Mouse (Mus musculus): ENCODE measurements around the gene Dnase1l3. TPM values are rescaled to one million over a fixed set of nuclear protein-coding genes. Genes with fewer than 3 reads are reported as not detected.
A peak's percentile ranks its signal among the peaks of the same experiment; 100 is the strongest.

Gene Dnase1l3
- polyA plus RNA-seq, 1 experiment from 2014 or later, result 0.09 TPM

DNA sequence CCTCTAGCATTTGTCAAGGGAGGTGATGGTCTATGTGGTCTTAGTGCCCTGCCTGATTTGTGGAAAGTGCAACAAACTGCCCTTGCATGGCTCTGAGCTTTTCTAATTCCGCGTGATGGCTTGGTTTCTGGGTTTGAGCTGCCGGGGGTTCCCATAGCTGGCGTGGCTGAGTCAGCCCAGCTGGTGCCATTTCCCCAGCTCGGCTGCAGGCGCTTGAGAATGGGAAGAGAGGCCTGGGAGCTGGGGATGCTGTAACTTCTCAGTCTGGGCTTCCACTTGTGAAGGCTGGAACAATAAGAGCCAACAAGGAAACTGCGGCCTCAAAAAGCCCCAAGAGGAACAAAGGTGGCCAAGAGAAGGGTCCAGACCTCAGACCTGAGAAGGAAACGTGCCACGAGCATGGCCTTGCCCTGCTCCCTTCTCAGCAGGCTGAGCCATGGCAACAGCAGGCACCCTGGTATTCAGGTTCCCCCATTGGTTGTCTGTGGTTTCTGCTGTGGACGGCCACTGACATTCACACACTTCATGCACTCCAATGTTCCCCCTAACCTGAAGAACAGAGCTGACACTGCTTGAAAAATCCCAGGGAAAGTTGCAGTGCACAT is 22.4 kb downstream of the Dnase1l3 start:
- Histone ChIP-seq H3K27ac (no peak overlapping the region), H3K36me3 (replicated peaks; ENCODE audit: control insufficient read depth, insufficient read depth) (no peaks in the 10 kb centered on the region), H3K9ac (no peak overlapping the region), H3K4me2 (replicated peaks) (no peak overlapping the region), H3K4me1 (replicated peaks; ENCODE audit: control insufficient read depth, insufficient read depth, low read length) (no peaks in the 10 kb centered on the region), H3K9me3 (ENCODE audit: control insufficient read depth, low read length) (no peaks in the 10 kb centered on the region), H3K4me3 (replicated peaks; ENCODE audit: low read length) (no peak overlapping the region), H3K27me3 (ENCODE audit: control insufficient read depth, insufficient read depth, low read length) (no peaks in the 10 kb centered on the region)
- 63% methylated on average over 10 of the region's 10 CpGs for WGBS
- no peak for DNase-seq (ENCODE audit: low spot score)
- ATAC-seq (ENCODE audit: low FRiP score), result no peak

DNA sequence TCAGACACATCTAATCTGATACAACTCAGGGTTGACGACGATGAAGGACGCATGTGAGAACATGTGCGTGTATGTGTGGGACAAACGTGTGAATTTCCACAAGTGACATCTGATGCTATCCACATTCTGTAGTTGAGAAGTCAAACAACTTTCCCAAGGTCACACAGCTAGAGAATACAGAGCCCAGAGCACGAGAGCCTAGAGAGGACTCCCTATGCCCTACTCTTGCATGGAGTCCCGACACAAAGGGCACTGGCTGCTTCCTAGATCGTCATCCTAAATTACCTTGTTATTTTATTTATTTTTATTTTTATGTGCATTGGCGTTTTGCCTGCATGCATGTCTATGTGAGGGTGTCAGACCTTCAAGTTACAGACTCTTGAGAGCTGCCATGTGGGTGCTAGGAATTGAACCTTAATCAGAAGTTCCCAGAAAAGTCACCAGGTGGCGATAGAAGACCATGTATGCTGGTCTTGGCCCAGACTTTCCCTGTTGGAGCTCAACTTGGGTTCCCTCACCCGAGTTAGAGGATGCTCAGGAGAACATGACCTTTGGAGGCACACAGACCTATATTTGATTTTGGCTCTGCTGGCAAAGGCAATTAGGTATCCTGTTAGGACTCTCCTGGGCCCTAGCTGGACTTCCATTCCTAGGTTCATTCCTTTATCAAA is 30.0 kb downstream of the Dnase1l3 start:
- Histone ChIP-seq H3K4me1 (replicated peaks; ENCODE audit: control insufficient read depth, insufficient read depth, low read length) (no peaks in the 10 kb centered on the region), H3K4me2 (replicated peaks) (no peak overlapping the region), H3K36me3 (replicated peaks; ENCODE audit: control insufficient read depth, insufficient read depth) (no peaks in the 10 kb centered on the region), H3K27ac (no peak overlapping the region), H3K4me3 (replicated peaks; ENCODE audit: low read length) (no peak overlapping the region), H3K27me3 (ENCODE audit: control insufficient read depth, insufficient read depth, low read length) (no peaks in the 10 kb centered on the region), H3K9me3 (ENCODE audit: control insufficient read depth, low read length) (no peaks in the 10 kb centered on the region), H3K9ac (no peak overlapping the region)
- ATAC-seq (ENCODE audit: low FRiP score) (peak; percentile 74), DNase-seq (ENCODE audit: low spot score) (peak; percentile 95)
- WGBS, result 56% methylated on average over 11 of the region's 11 CpGs

- Histone ChIP-seq H3K9me3 (ENCODE audit: control insufficient read depth, low read length) (no peaks in the 10 kb centered on the region), H3K36me3 (replicated peaks; ENCODE audit: control insufficient read depth, insufficient read depth) (no peaks in the 10 kb centered on the region), H3K4me3 (replicated peaks; ENCODE audit: low read length) (no peak overlapping the region), H3K9ac (no peak overlapping the region), H3K4me2 (replicated peaks) (no peak overlapping the region), H3K27ac (no peak overlapping the region), H3K27me3 (ENCODE audit: control insufficient read depth, insufficient read depth, low read length) (no peaks in the 10 kb centered on the region), H3K4me1 (replicated peaks; ENCODE audit: control insufficient read depth, insufficient read depth, low read length) (no peaks in the 10 kb centered on the region)
- WGBS, result 70% methylated on average over 7 of the region's 7 CpGs
- no peak for DNase-seq (ENCODE audit: low spot score)
- no peak for ATAC-seq (ENCODE audit: low FRiP score)
Observed at GRCm38 (mm10) chr14:7963160-7963559, 31.2 kb downstream of the Dnase1l3 start.

DNA sequence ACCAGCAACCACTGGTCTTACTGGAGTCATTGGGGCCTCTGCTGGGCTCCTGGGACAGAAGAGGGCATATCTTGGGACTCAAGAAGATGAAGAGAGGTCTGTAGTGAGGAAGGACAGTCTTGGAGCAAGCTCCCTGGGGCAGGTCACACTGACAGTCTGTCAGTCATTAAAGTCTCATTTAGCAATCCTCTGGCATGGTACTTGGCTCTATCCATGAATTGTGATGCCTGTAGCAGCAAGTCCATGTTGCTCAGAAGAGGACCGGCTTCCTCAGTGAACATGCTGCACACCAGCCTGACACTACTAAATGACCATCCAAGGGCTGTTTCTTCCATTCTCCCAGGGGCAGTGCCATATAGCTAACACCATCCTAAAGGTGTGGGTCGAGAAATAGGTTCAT is 31.7 kb downstream of the Dnase1l3 start:
- no peak for ATAC-seq (ENCODE audit: low FRiP score)

GRCm38 (mm10) chr14:7961714-7962113 is 32.7 kb downstream of the Dnase1l3 start:
- Histone ChIP-seq H3K4me3 (replicated peaks; ENCODE audit: low read length) (no peak overlapping the region), H3K4me2 (replicated peaks) (no peak overlapping the region), H3K36me3 (replicated peaks; ENCODE audit: control insufficient read depth, insufficient read depth) (no peaks in the 10 kb centered on the region), H3K27me3 (ENCODE audit: control insufficient read depth, insufficient read depth, low read length) (no peaks in the 10 kb centered on the region), H3K27ac (no peak overlapping the region), H3K9ac (no peak overlapping the region), H3K9me3 (ENCODE audit: control insufficient read depth, low read length) (no peaks in the 10 kb centered on the region), H3K4me1 (replicated peaks; ENCODE audit: control insufficient read depth, insufficient read depth, low read length) (no peaks in the 10 kb centered on the region)
- DNase-seq (ENCODE audit: low spot score) (no peak), ATAC-seq (ENCODE audit: low FRiP score) (no peak)
- WGBS, result 59% methylated on average over 5 of the region's 5 CpGs

More for the DNA sequence above, 31.7 kb downstream of the Dnase1l3 start:
- Histone ChIP-seq H3K9me3 (ENCODE audit: control insufficient read depth, low read length) (no peaks in the 10 kb centered on the region), H3K27ac (no peak overlapping the region), H3K9ac (no peak overlapping the region), H3K27me3 (ENCODE audit: control insufficient read depth, insufficient read depth, low read length) (no peaks in the 10 kb centered on the region), H3K4me1 (replicated peaks; ENCODE audit: control insufficient read depth, insufficient read depth, low read length) (no peaks in the 10 kb centered on the region), H3K36me3 (replicated peaks; ENCODE audit: control insufficient read depth, insufficient read depth) (no peaks in the 10 kb centered on the region), H3K4me3 (replicated peaks; ENCODE audit: low read length) (no peak overlapping the region), H3K4me2 (replicated peaks) (no peak overlapping the region)
- no peak for DNase-seq (ENCODE audit: low spot score)
- 85% methylated on average over 2 of the region's 2 CpGs for WGBS

DNA sequence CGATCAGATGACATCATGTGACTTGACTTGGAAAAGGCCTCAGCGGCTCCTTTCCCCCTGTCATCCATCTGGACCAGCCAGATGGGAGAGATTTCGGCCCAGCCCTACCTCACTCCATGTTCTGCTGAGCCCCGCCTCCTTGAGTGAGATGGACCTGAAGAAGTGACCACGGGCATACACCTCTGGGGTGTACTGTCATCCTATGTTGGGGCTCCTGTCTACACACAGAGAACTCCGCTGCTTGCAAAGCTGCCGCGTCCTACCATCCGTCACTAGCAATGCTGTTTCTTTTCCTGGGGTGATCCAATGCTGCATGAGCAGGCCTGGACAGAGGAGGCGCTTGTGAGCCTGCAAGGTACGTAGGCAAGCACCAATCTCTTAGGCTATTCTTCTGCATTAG is 33.8 kb downstream of the Dnase1l3 start:
- peak; percentile 29; the same call in 1 of the 2 replicates for ATAC-seq (ENCODE audit: low FRiP score)
- H3K27ac ChIP-seq, result no peak overlapping the region
- 48% methylated on average over 11 of the region's 11 CpGs for WGBS

DNA sequence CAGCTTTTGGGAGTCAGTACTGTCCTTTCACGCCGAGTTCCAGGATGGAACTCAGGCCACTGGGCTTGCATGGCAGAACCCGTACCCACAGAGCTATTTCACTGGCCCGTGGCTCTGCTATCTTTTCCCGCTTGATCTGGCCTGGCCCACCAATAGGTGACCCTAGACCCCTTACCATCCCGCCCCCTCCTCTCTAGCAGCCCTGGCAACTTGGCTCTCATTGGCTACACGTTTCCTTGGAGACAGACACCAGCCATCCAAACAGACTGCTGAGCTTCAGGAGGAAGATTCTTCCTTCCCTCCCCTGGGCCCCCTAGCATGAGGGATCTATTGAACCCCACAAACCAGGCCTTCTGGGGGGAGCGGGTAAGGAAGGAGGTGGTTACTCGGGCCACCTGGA is 37.3 kb downstream of the Dnase1l3 start, which contains the start of gene Gm45521:
TSS of gene Gm45521 (plus strand) at position 240 of the 400 bp plus-strand sequence.
- no peak for DNase-seq (ENCODE audit: low spot score)
- H3K4me1 ChIP-seq (replicated peaks; ENCODE audit: control insufficient read depth, insufficient read depth, low read length), result no peaks in the 10 kb centered on the region
- H3K4me2 ChIP-seq (replicated peaks), result no peak within 1 kb of the TSS
- no peaks in the 10 kb centered on the region for H3K36me3 ChIP-seq (replicated peaks; ENCODE audit: control insufficient read depth, insufficient read depth)
- no peak for ATAC-seq (ENCODE audit: low FRiP score)
- H3K27ac ChIP-seq, result no peak within 1 kb of the TSS
- no peaks in the 10 kb centered on the region for H3K9me3 ChIP-seq (ENCODE audit: control insufficient read depth, low read length)
- H3K9ac ChIP-seq, result no peak within 1 kb of the TSS
- H3K4me3 ChIP-seq (replicated peaks; ENCODE audit: low read length), result no peak within 1 kb of the TSS
- 46% methylated on average over 9 of the region's 9 CpGs for WGBS
- no peaks in the 10 kb centered on the region for H3K27me3 ChIP-seq (ENCODE audit: control insufficient read depth, insufficient read depth, low read length)

More for the DNA sequence above, 33.8 kb downstream of the Dnase1l3 start:
- H3K4me1 ChIP-seq (replicated peaks; ENCODE audit: control insufficient read depth, insufficient read depth, low read length), result no peaks in the 10 kb centered on the region
- DNase-seq (ENCODE audit: low spot score), result peak; percentile 55
- no peaks in the 10 kb centered on the region for H3K27me3 ChIP-seq (ENCODE audit: control insufficient read depth, insufficient read depth, low read length)
- H3K4me3 ChIP-seq (replicated peaks; ENCODE audit: low read length), result no peak overlapping the region
- H3K36me3 ChIP-seq (replicated peaks; ENCODE audit: control insufficient read depth, insufficient read depth), result no peaks in the 10 kb centered on the region
- H3K4me2 ChIP-seq (replicated peaks), result no peak overlapping the region
- no peak overlapping the region for H3K9ac ChIP-seq
- no peaks in the 10 kb centered on the region for H3K9me3 ChIP-seq (ENCODE audit: control insufficient read depth, low read length)

- H3K36me3 ChIP-seq (replicated peaks; ENCODE audit: control insufficient read depth, insufficient read depth), result peaks cover 5% of the 10 kb centered on the region; the same call in 1 of the 2 replicates
- H3K4me2 ChIP-seq (replicated peaks), result no peak overlapping the region
- H3K9me3 ChIP-seq (ENCODE audit: control insufficient read depth, low read length), result no peaks in the 10 kb centered on the region
- ATAC-seq (ENCODE audit: low FRiP score) (no peak), DNase-seq (ENCODE audit: low spot score) (no peak)
- no peak overlapping the region for H3K27ac ChIP-seq
- H3K27me3 ChIP-seq (ENCODE audit: control insufficient read depth, insufficient read depth, low read length), result no peaks in the 10 kb centered on the region
- no peak overlapping the region for H3K4me3 ChIP-seq (replicated peaks; ENCODE audit: low read length)
- H3K9ac ChIP-seq, result no peak overlapping the region
- 86% methylated on average over 10 of the region's 10 CpGs for WGBS
- no peaks in the 10 kb centered on the region for H3K4me1 ChIP-seq (replicated peaks; ENCODE audit: control insufficient read depth, insufficient read depth, low read length)
Observed at GRCm38 (mm10) chr14:7956427-7956826, 37.9 kb downstream of the Dnase1l3 start.

- no peak overlapping the region for H3K27ac ChIP-seq
- peaks cover 25% of the 10 kb centered on the region for H3K36me3 ChIP-seq (replicated peaks; ENCODE audit: control insufficient read depth, insufficient read depth)
- H3K9me3 ChIP-seq (ENCODE audit: control insufficient read depth, low read length), result no peaks in the 10 kb centered on the region
- no peak overlapping the region for H3K9ac ChIP-seq
- no peak overlapping the region for H3K4me2 ChIP-seq (replicated peaks)
- H3K4me3 ChIP-seq (replicated peaks; ENCODE audit: low read length), result no peak overlapping the region
- DNase-seq (ENCODE audit: low spot score) (no peak), ATAC-seq (ENCODE audit: low FRiP score) (no peak)
- H3K4me1 ChIP-seq (replicated peaks; ENCODE audit: control insufficient read depth, insufficient read depth, low read length), result no peaks in the 10 kb centered on the region
- no peaks in the 10 kb centered on the region for H3K27me3 ChIP-seq (ENCODE audit: control insufficient read depth, insufficient read depth, low read length)
- WGBS, result 26% methylated on average over 6 of the region's 6 CpGs
Observed at GRCm38 (mm10) chr14:7954071-7954471, 40.3 kb downstream of the Dnase1l3 start.

All from hindbrain, embryonic 14.5 days (tissue).